Mouse (Mus musculus) spleen, postnatal 4 days (tissue): Measurements from ENCODE around the gene Cldn10.

Source experiments
- DNase-seq, 2 experiments: peaks; one replicate each; pipeline ENCODE4 v3.0.0; 2022; ENCODE audit warnings: low spot score in 2 of 2

The Cldn10 gene

GRCm38 (mm10) chr14:118864905-118865304, 77.2 kb downstream of the Cldn10 start:
- no peak for DNase-seq

- no peak for DNase-seq
Observed at GRCm38 (mm10) chr14:118866014-118866811, 78.5 kb downstream of the Cldn10 start.

GRCm38 (mm10) chr14:118867366-118867765, 79.7 kb downstream of the Cldn10 start:
- DNase-seq, result no peak

- no peak for DNase-seq
Observed at GRCm38 (mm10) chr14:118868102-118868724, 80.5 kb downstream of the Cldn10 start.

- peak in 1 of 2 experiments; percentile 33 for DNase-seq
Observed at GRCm38 (mm10) chr14:118869712-118870111, 82.0 kb downstream of the Cldn10 start.

GRCm38 (mm10) chr14:118874126-118874525, 86.4 kb downstream of the Cldn10 start:
- no peak for DNase-seq

GRCm38 (mm10) chr14:118874786-118875415, 87.2 kb downstream of the Cldn10 start:
- no peak for DNase-seq

- DNase-seq, result no peak
Observed at GRCm38 (mm10) chr14:118878346-118878910, 90.7 kb downstream of the Cldn10 start.

- DNase-seq, result no peak
Observed at GRCm38 (mm10) chr14:118880696-118881095, 93.0 kb downstream of the Cldn10 start.

GRCm38 (mm10) chr14:118883344-118884249, 95.9 kb downstream of the Cldn10 start:
- no peak for DNase-seq

GRCm38 (mm10) chr14:118884250-118884556, 96.5 kb downstream of the Cldn10 start:
- DNase-seq, result no peak

GRCm38 (mm10) chr14:118890101-118890500, 102.4 kb downstream of the Cldn10 start:
- no peak for DNase-seq

GRCm38 (mm10) chr14:118895228-118895627, 107.5 kb downstream of the Cldn10 start:
- DNase-seq, result no peak

GRCm38 (mm10) chr14:118895655-118896054, 107.9 kb downstream of the Cldn10 start:
- no peak for DNase-seq

- DNase-seq, result no peak
Observed at GRCm38 (mm10) chr14:118899940-118900339, 112.2 kb downstream of the Cldn10 start.

- DNase-seq, result no peak
Observed at GRCm38 (mm10) chr14:118900911-118901310, 113.2 kb downstream of the Cldn10 start.

- DNase-seq, result no peak
Observed at GRCm38 (mm10) chr14:118903397-118903796, 115.7 kb downstream of the Cldn10 start.

GRCm38 (mm10) chr14:118903867-118904562, 116.3 kb downstream of the Cldn10 start:
- no peak for DNase-seq

- DNase-seq, result no peak
Observed at GRCm38 (mm10) chr14:118907592-118907991, 119.9 kb downstream of the Cldn10 start.

- no peak for DNase-seq
Observed at GRCm38 (mm10) chr14:118909872-118910271, 122.2 kb downstream of the Cldn10 start.
